Mouse (Mus musculus): ENCODE data around the gene Dap. TPM values are rescaled to one million over a fixed set of nuclear protein-coding genes. Genes with fewer than 3 reads are reported as not detected.

Gene Dap
- polyA plus RNA-seq, 1 experiment from 2014 or later: 61.4 TPM

DNA sequence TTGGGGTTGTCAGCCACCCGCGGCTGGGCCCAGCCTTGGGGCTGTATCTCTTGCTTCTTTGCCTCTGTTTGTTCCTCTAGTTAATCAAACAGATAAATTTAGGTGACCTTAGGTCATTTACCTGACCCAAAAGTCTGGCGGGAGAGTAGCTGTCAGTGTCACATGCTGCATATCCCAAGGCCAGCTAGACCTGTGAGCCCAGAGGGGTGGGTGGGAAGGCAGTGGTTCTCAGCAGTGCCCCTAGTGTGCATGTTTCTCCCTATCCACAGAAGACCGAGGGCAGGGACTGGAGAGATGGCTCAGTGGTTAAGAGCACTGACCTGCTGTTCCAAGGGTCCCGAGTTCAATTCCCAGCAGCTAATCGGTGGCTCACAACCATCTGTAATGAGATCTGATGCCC lies 2.4 kb downstream of the Dap start:
- Histone ChIP-seq H3K4me1 (ENCODE audit: control insufficient read depth, insufficient read depth, low read length) (no peaks in the 10 kb centered on the region), H3K4me3 (ENCODE audit: low read depth, low read length) (no peak overlapping the region), H3K9me3 (replicated peaks; ENCODE audit: control insufficient read depth, low read length) (no peaks in the 10 kb centered on the region), H3K36me3 (replicated peaks; ENCODE audit: control insufficient read depth, insufficient read depth, low read depth, low read length) (no peaks in the 10 kb centered on the region), H3K27ac (replicated peaks; ENCODE audit: low read depth, low read length) (no peak overlapping the region), H3K9ac (replicated peaks; ENCODE audit: low read length) (no peak overlapping the region), H3K4me2 (ENCODE audit: low read depth, low read length) (no peak overlapping the region), H3K27me3 (ENCODE audit: control insufficient read depth, insufficient read depth, low read length) (no peaks in the 10 kb centered on the region)
- DNase-seq (ENCODE audit: low spot score) (no peak), ATAC-seq (replicated peaks; ENCODE audit: insufficient number of reproducible peaks, low FRiP score, low TSS enrichment, low read depth) (no peak)
- WGBS: 73% methylated on average over 6 of the region's 6 CpGs

DNA sequence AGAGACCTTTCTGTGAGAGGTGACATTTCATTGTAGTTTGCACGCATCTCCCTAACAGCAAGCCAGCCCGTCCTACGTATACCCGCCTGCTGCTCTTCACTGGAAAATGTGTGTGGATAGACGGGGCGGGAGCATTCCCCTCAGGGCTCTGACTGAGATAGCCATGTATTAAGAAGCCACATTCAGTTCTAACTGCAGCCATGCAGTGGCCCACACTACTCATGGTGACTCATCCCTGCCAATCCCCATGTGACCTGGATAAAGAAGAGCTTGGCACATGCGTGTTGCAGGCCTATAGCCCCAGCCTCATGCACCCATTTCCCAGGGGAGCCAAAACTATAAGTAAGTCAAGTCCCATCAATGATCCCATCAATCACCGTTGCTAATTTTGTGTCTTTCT lies 3.7 kb downstream of the Dap start:
- Histone ChIP-seq H3K9ac (replicated peaks; ENCODE audit: low read length) (no peak overlapping the region), H3K36me3 (replicated peaks; ENCODE audit: control insufficient read depth, insufficient read depth, low read depth, low read length) (no peaks in the 10 kb centered on the region), H3K27me3 (ENCODE audit: control insufficient read depth, insufficient read depth, low read length) (no peaks in the 10 kb centered on the region), H3K4me1 (ENCODE audit: control insufficient read depth, insufficient read depth, low read length) (no peaks in the 10 kb centered on the region), H3K27ac (replicated peaks; ENCODE audit: low read depth, low read length) (no peak overlapping the region), H3K4me3 (ENCODE audit: low read depth, low read length) (no peak overlapping the region), H3K4me2 (ENCODE audit: low read depth, low read length) (no peak overlapping the region), H3K9me3 (replicated peaks; ENCODE audit: control insufficient read depth, low read length) (no peaks in the 10 kb centered on the region)
- DNase-seq (ENCODE audit: low spot score) (no peak), ATAC-seq (replicated peaks; ENCODE audit: insufficient number of reproducible peaks, low FRiP score, low TSS enrichment, low read depth) (no peak)
- whole genome bisulfite sequencing: 92% methylated on average over 8 of the region's 8 CpGs

DNA sequence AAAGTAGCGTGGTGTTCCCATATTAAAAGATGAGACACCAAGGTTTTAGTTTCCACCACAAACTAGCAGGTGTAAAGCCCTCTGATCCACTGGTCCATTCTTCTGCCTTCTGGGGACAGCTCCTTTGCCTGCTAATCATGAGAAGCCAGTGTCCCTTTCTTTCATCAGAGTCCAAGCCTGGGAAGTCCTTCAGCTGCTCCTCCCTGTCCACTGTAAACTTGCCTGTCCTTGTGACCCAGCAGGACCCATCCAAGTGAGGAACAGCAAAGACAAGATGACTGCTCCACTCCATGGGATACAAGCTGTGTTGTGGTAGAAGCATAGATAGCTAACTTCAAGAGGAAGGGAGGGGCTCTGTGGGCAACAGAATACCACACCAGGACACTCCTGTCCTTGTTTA lies 8.9 kb downstream of the Dap start:
- no peak overlapping the region for H3K27ac ChIP-seq (replicated peaks; ENCODE audit: low read depth, low read length)
- WGBS: 96% methylated on average over 1 of the region's 1 CpGs
- no peaks in the 10 kb centered on the region for H3K4me1 ChIP-seq (ENCODE audit: control insufficient read depth, insufficient read depth, low read length)
- no peaks in the 10 kb centered on the region for H3K27me3 ChIP-seq (ENCODE audit: control insufficient read depth, insufficient read depth, low read length)
- no peaks in the 10 kb centered on the region for H3K36me3 ChIP-seq (replicated peaks; ENCODE audit: control insufficient read depth, insufficient read depth, low read depth, low read length)
- ATAC-seq (replicated peaks; ENCODE audit: insufficient number of reproducible peaks, low FRiP score, low TSS enrichment, low read depth) (no peak), DNase-seq (ENCODE audit: low spot score) (no peak)
- H3K4me3 ChIP-seq (ENCODE audit: low read depth, low read length): no peak overlapping the region
- H3K4me2 ChIP-seq (ENCODE audit: low read depth, low read length): no peak overlapping the region
- H3K9ac ChIP-seq (replicated peaks; ENCODE audit: low read length): no peak overlapping the region
- H3K9me3 ChIP-seq (replicated peaks; ENCODE audit: control insufficient read depth, low read length): no peaks in the 10 kb centered on the region

DNA sequence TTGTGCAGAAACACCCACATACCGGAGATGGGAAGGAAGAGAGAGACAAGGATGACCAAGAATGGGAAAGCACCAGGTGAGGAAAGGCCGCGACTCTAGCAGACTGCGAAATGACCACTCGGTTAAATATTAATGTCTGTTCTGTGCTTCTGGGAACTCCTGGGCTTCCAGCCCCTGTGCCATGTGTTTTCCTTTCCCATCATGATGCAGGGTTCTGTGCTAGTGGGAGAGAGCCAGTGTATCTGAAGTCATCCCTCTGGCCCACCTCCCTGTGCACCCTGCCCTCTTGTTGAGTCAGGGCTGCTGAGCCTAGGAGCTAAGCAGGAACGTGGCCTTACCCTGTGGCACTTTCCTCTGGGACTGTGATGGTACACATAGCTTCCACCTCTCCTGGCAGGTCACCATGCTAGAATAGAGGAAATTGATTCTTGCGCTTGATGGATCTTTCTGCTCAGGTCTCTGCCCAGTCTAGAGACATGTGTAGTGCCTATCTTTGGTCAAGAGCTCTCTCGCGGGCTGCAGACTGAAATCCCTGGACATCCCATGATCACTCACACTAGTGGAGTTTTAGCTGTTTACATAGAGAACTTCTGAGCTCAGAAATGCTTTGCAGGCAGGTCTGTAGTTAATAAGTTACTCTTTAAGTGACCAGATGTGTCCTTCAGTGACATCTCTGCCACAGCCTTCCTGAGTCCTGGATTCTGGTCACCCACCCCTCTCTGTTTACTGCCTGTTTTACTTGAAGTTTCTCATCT lies 11.9 kb downstream of the Dap start:
- no peak for DNase-seq (ENCODE audit: low spot score)

DNA sequence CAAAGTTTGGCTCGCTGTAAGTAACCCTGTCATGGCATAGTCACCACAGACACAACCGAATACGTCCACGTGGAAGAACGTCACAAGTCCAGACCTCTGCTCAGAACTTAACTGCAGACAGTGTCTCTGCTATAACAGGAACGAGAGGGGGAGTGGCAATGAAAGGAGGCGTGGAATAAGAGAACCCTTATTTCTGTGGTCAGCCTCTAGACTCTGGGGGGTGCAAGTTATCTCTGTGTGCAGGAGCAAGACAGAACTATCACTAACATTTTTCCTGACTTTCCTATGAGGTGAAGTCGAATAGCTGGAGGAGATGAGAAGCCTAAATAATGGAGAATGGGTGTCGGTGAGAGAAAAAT lies 12.4 kb downstream of the Dap start:
- WGBS: 90% methylated on average over 9 of the region's 9 CpGs
- Histone ChIP-seq H3K4me2 (ENCODE audit: low read depth, low read length) (no peak overlapping the region), H3K27ac (replicated peaks; ENCODE audit: low read depth, low read length) (no peak overlapping the region), H3K36me3 (replicated peaks; ENCODE audit: control insufficient read depth, insufficient read depth, low read depth, low read length) (no peaks in the 10 kb centered on the region), H3K9ac (replicated peaks; ENCODE audit: low read length) (no peak overlapping the region), H3K27me3 (ENCODE audit: control insufficient read depth, insufficient read depth, low read length) (no peaks in the 10 kb centered on the region), H3K4me3 (ENCODE audit: low read depth, low read length) (no peak overlapping the region), H3K4me1 (ENCODE audit: control insufficient read depth, insufficient read depth, low read length) (no peaks in the 10 kb centered on the region; the same call in 1 of the 2 replicates), H3K9me3 (replicated peaks; ENCODE audit: control insufficient read depth, low read length) (no peaks in the 10 kb centered on the region)
- DNase-seq (ENCODE audit: low spot score) (no peak), ATAC-seq (replicated peaks; ENCODE audit: insufficient number of reproducible peaks, low FRiP score, low TSS enrichment, low read depth) (no peak)

More for the DNA sequence above, 11.9 kb downstream of the Dap start:
- ATAC-seq (replicated peaks; ENCODE audit: insufficient number of reproducible peaks, low FRiP score, low TSS enrichment, low read depth): no peak
- no peak overlapping the region for H3K4me3 ChIP-seq (ENCODE audit: low read depth, low read length)
- no peak overlapping the region for H3K27ac ChIP-seq (replicated peaks; ENCODE audit: low read depth, low read length)
- H3K9me3 ChIP-seq (replicated peaks; ENCODE audit: control insufficient read depth, low read length): no peaks in the 10 kb centered on the region
- H3K4me2 ChIP-seq (ENCODE audit: low read depth, low read length): no peak overlapping the region
- no peak overlapping the region for H3K9ac ChIP-seq (replicated peaks; ENCODE audit: low read length)
- no peaks in the 10 kb centered on the region for H3K36me3 ChIP-seq (replicated peaks; ENCODE audit: control insufficient read depth, insufficient read depth, low read depth, low read length)
- H3K27me3 ChIP-seq (ENCODE audit: control insufficient read depth, insufficient read depth, low read length): no peaks in the 10 kb centered on the region
- H3K4me1 ChIP-seq (ENCODE audit: control insufficient read depth, insufficient read depth, low read length): no peaks in the 10 kb centered on the region; the same call in 1 of the 2 replicates
- WGBS: 93% methylated on average over 9 of the region's 9 CpGs

DNA sequence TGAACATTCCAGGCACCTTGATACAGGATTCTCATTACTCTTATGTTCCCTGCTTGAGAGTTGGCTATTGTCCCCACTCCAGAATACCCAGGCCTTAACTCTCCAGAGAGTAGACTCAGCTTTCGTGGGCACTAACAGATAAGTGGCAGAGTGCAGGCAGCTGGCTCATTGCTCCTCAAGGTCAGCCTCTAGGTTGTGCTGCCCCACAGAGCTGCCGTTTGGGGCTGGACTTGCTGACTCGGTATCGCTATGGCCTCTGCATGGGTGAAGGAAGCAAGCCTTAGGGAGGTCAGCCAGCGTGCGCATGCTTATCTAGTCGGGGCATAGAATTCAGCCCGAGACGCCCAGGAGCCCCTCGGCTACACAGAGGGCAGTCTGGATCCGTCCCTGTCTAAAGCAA lies 13.3 kb downstream of the Dap start:
- Histone ChIP-seq H3K4me2 (ENCODE audit: low read depth, low read length) (no peak overlapping the region), H3K36me3 (replicated peaks; ENCODE audit: control insufficient read depth, insufficient read depth, low read depth, low read length) (no peaks in the 10 kb centered on the region), H3K4me1 (ENCODE audit: control insufficient read depth, insufficient read depth, low read length) (no peaks in the 10 kb centered on the region; the same call in 1 of the 2 replicates), H3K27ac (replicated peaks; ENCODE audit: low read depth, low read length) (no peak overlapping the region), H3K4me3 (ENCODE audit: low read depth, low read length) (no peak overlapping the region), H3K9me3 (replicated peaks; ENCODE audit: control insufficient read depth, low read length) (no peaks in the 10 kb centered on the region), H3K9ac (replicated peaks; ENCODE audit: low read length) (no peak overlapping the region), H3K27me3 (ENCODE audit: control insufficient read depth, insufficient read depth, low read length) (no peaks in the 10 kb centered on the region)
- WGBS: 83% methylated on average over 11 of the region's 11 CpGs
- ATAC-seq (replicated peaks; ENCODE audit: insufficient number of reproducible peaks, low FRiP score, low TSS enrichment, low read depth) (no peak), DNase-seq (ENCODE audit: low spot score) (no peak)

DNA sequence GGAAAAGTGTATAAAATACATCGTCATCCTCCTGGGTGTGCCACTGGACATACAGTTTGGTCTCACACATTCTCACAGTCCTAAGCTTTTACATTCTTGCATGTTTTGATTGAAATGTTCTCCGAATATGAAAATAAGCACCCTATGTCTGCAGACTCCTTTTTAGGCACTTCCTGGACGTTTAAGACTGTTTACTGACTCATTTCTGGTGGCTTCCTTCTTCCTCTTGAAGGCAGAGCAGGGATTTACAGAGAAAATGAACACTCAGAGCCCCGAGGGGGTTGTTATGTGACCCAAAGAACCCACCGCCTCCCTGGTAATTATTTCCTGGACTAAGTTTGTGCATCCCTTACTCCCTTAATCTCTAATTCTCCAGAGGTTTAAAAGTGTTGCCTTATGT lies 13.8 kb downstream of the Dap start:
- no peaks in the 10 kb centered on the region for H3K9me3 ChIP-seq (replicated peaks; ENCODE audit: control insufficient read depth, low read length)
- WGBS: 56% methylated on average over 5 of the region's 5 CpGs
- H3K4me2 ChIP-seq (ENCODE audit: low read depth, low read length): no peak overlapping the region

DNA sequence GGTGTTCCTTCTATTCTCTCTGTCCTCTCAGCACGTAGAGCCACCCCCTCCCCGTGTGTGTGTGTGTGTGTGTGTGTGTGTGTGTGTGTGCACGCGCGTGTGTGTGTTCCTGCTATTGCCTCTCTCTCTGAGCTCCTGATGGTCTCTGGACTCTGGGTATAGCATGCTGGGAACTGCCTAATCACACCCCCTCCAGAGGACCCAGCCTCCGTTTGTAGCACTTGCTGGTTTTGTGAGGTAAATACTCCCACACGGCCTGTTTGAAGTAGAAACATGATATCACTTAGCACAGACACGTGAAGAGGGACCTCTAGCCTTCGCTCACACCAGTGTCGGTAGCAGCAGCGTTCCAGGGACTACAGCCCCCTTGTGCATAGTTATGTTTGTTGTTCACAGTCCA lies 14.5 kb downstream of the Dap start:
- Histone ChIP-seq H3K4me2 (ENCODE audit: low read depth, low read length) (no peak overlapping the region), H3K36me3 (replicated peaks; ENCODE audit: control insufficient read depth, insufficient read depth, low read depth, low read length) (no peaks in the 10 kb centered on the region), H3K27me3 (ENCODE audit: control insufficient read depth, insufficient read depth, low read length) (no peaks in the 10 kb centered on the region), H3K9me3 (replicated peaks; ENCODE audit: control insufficient read depth, low read length) (no peaks in the 10 kb centered on the region), H3K9ac (replicated peaks; ENCODE audit: low read length) (no peak overlapping the region), H3K4me1 (ENCODE audit: control insufficient read depth, insufficient read depth, low read length) (no peaks in the 10 kb centered on the region; the same call in 1 of the 2 replicates), H3K4me3 (ENCODE audit: low read depth, low read length) (no peak overlapping the region), H3K27ac (replicated peaks; ENCODE audit: low read depth, low read length) (no peak overlapping the region)
- no peak for DNase-seq (ENCODE audit: low spot score)
- 51% methylated on average over 11 of the region's 11 CpGs for WGBS
- no peak for ATAC-seq (replicated peaks; ENCODE audit: insufficient number of reproducible peaks, low FRiP score, low TSS enrichment, low read depth)

More for the DNA sequence above, 13.8 kb downstream of the Dap start:
- H3K4me1 ChIP-seq (ENCODE audit: control insufficient read depth, insufficient read depth, low read length): no peaks in the 10 kb centered on the region; the same call in 1 of the 2 replicates
- DNase-seq (ENCODE audit: low spot score) (no peak), ATAC-seq (replicated peaks; ENCODE audit: insufficient number of reproducible peaks, low FRiP score, low TSS enrichment, low read depth) (no peak)
- H3K27me3 ChIP-seq (ENCODE audit: control insufficient read depth, insufficient read depth, low read length): no peaks in the 10 kb centered on the region
- no peak overlapping the region for H3K9ac ChIP-seq (replicated peaks; ENCODE audit: low read length)
- no peak overlapping the region for H3K4me3 ChIP-seq (ENCODE audit: low read depth, low read length)
- no peak overlapping the region for H3K27ac ChIP-seq (replicated peaks; ENCODE audit: low read depth, low read length)
- H3K36me3 ChIP-seq (replicated peaks; ENCODE audit: control insufficient read depth, insufficient read depth, low read depth, low read length): no peaks in the 10 kb centered on the region

Measured in embryonic facial prominence, embryonic 11.5 days (tissue).